Mouse (Mus musculus) hindbrain, embryonic 14.5 days (tissue): Measurements from ENCODE around the gene Urod. TPM values are rescaled to one million over a fixed set of nuclear protein-coding genes. Genes with fewer than 3 reads are reported as not detected.

Experiments
- ATAC-seq: fragments of 200-750 bp; cut with Nextera tagmentation; 2 replicates; pipeline ENCODE4 v1.8.0; 2017; ENCODE audit warnings: moderate number of reproducible peaks, mild to moderate bottlenecking, moderate TSS enrichment, moderate library complexity; ENCODE audit not compliant: low FRiP score
- DNase-seq: peaks from one replicate; pipeline ENCODE4 v3.0.0-alpha.2; 2015; ENCODE audit warnings: low spot score
- H3K27ac ChIP-seq: fragments of 300-500 bp; sonication (generic); 2 replicates; pipeline ENCODE4 v1.5.1; 2014; ENCODE audit warnings: mild to moderate bottlenecking, moderate library complexity
- H3K27me3 ChIP-seq: fragments of 300-500 bp; sonication (generic); 2 replicates; pipeline ENCODE4 v1.6.1; 2014; ENCODE audit warnings: mild to moderate bottlenecking, low read length, mixed read lengths; ENCODE audit not compliant: control insufficient read depth, insufficient read depth
- H3K36me3 ChIP-seq: fragments of 300-500 bp; sonication (generic); replicated peaks from 2 replicates; pipeline ENCODE4 v1.6.1; 2014; ENCODE audit not compliant: control insufficient read depth, insufficient read depth
- H3K4me1 ChIP-seq: fragments of 300-500 bp; sonication (generic); replicated peaks from 2 replicates; pipeline ENCODE4 v1.6.1; 2014; ENCODE audit warnings: antibody characterized with exemption, low read length, mixed read lengths; ENCODE audit not compliant: control insufficient read depth, insufficient read depth
- H3K4me2 ChIP-seq: fragments of 300-500 bp; sonication (generic); replicated peaks from 2 replicates; pipeline ENCODE4 v1.6.1; 2014; ENCODE audit warnings: mild to moderate bottlenecking, moderate library complexity
- H3K4me3 ChIP-seq: fragments of 300-500 bp; sonication (generic); replicated peaks from 2 replicates; pipeline ENCODE4 v1.5.1; 2014; ENCODE audit warnings: mild to moderate bottlenecking, low read length
- H3K9ac ChIP-seq: fragments of 300-500 bp; sonication (generic); 2 replicates; pipeline ENCODE4 v1.6.1; 2014
- H3K9me3 ChIP-seq: fragments of 300-500 bp; sonication (generic); 2 replicates; pipeline ENCODE4 v1.6.1; 2016; ENCODE audit warnings: low read length; ENCODE audit not compliant: control insufficient read depth
- WGBS: fragments of 180-500 bp; shearing (Covaris S2); extraction: QIAGEN DNeasy Blood & Tissue Kit; methylation state at CpG from one replicate; pipeline ENCODE4 v1.1.7; 2014; 5-methylcytosine and 5-hydroxymethylcytosine counted together
- polyA plus RNA-seq: library from polyadenylated mRNA; unstranded; fragments of >200 nt; fragmentation: Nextera tagmentation; extraction: Ambion mirVana; gene quantifications from 2 replicates; pipeline ENCODE4 v1.2.1, GENCODE M21; 2014

Urod gene
- polyA plus RNA-seq, 1 experiment from 2014 or later = 57.3 TPM

- Histone ChIP-seq H3K4me1 (no peaks in the 10 kb centered on the region), H3K9me3 (no peaks in the 10 kb centered on the region), H3K27ac (no peak overlapping the region), H3K4me3 (no peak overlapping the region), H3K36me3 (0 out of 2 replicates have a peak, but pooled peaks cover 3% of the 10 kb centered on the region), H3K4me2 (no peak overlapping the region), H3K9ac (no peak overlapping the region), H3K27me3 (no peaks in the 10 kb centered on the region)
- WGBS = 93% methylated on average over 7 of the region's 7 CpGs
- ATAC-seq (no peak), DNase-seq (no peak)
These were observed 39.3 kb downstream of the Urod start for GRCm38 (mm10) chr4:116954951-116955350.

GRCm38 (mm10) chr4:116951642-116952041 lies 42.6 kb downstream of the Urod start:
- ATAC-seq (no peak), DNase-seq (no peak)
- Histone ChIP-seq H3K4me2 (no peak overlapping the region), H3K27ac (no peak overlapping the region), H3K9me3 (no peaks in the 10 kb centered on the region), H3K4me1 (no peaks in the 10 kb centered on the region), H3K4me3 (no peak overlapping the region), H3K36me3 (no peaks in the 10 kb centered on the region), H3K27me3 (no peaks in the 10 kb centered on the region), H3K9ac (no peak overlapping the region)
- WGBS = 67% methylated on average over 1 of the region's 1 CpGs

DNA sequence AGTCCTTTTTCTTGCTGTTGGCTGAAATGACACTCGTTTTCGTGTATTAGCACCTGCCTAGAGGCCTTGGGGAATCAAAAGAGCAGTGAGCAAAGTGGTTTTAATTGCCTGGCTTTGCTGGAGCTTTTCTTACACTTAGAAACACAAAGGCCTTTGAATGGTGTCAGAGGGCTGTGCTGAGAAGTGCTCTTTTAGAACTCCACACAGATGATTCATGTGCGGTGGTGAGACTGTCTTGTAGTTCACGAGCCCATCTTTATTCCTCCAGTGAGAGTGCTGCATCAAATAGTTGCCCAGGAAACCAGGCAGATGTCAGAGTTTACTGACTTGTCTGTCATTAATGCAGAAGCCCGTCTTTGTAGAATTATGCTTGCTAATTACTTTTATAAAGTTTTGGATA lies 50.2 kb downstream of the Urod start:
- Histone ChIP-seq H3K36me3 (no peaks in the 10 kb centered on the region), H3K4me1 (peaks cover 9% of the 10 kb centered on the region; the same call in 1 of the 2 replicates), H3K27me3 (no peaks in the 10 kb centered on the region), H3K9me3 (no peaks in the 10 kb centered on the region), H3K4me3 (no peak overlapping the region), H3K4me2 (no peak overlapping the region), H3K9ac (no peak overlapping the region), H3K27ac (no peak overlapping the region)
- DNase-seq (no peak), ATAC-seq (no peak)
- 19% methylated on average over 5 of the region's 5 CpGs for WGBS

DNA sequence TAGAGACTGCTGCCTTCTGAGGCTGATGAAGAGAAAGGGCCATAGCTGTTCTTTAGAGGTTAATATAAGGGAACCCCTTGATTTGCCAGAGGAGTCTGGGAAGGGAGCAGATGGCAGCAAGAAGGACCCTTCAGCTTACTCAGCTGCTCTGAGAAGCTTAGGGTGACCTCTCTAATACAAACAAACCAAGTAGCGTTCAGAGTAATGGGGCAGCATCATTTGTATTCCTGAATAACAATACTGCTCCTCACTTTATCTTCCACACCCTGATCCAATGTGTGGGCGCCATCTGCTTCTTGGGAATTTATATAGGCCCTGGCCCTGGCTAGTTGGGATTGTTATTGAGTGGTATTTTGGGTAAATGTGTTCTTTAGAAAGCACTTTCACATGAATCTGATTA lies 51.5 kb downstream of the Urod start:
- no peak overlapping the region for H3K27ac ChIP-seq
- H3K9ac ChIP-seq = no peak overlapping the region
- no peak for DNase-seq
- 34% methylated on average over 2 of the region's 2 CpGs for WGBS
- no peak for ATAC-seq
- no peak overlapping the region for H3K4me2 ChIP-seq
- H3K4me3 ChIP-seq = no peak overlapping the region
- no peaks in the 10 kb centered on the region for H3K9me3 ChIP-seq
- H3K4me1 ChIP-seq = peaks cover 9% of the 10 kb centered on the region; the same call in 1 of the 2 replicates
- no peaks in the 10 kb centered on the region for H3K27me3 ChIP-seq
- no peaks in the 10 kb centered on the region for H3K36me3 ChIP-seq

Other genes starting within 250 kb of the Urod start
- gene Toe1, start 186.8 kb downstream of the Urod start, polyA plus RNA-seq = 25.3 and 27.1 TPM in 2 replicates
- gene Mutyh, start 186.7 kb downstream of the Urod start, polyA plus RNA-seq = 5.5 and 6.4 TPM in 2 replicates
- gene Hpdl, start 172.7 kb downstream of the Urod start, polyA plus RNA-seq = 1.8 and 1.9 TPM in 2 replicates
- gene Zswim5, start 117.0 kb downstream of the Urod start, polyA plus RNA-seq = 5.9 and 6.0 TPM in 2 replicates
- 21.9 and 22.1 TPM in 2 replicates for gene Hectd3, start 904 bp upstream of the Urod start, polyA plus RNA-seq
- 48.6 and 49.4 TPM in 2 replicates for gene Eif2b3, start 25.0 kb upstream of the Urod start, polyA plus RNA-seq
- 5.6 and 7.7 TPM in 2 replicates for gene Ptch2, start 101.7 kb upstream of the Urod start, polyA plus RNA-seq
- gene Btbd19, start 131.3 kb upstream of the Urod start, polyA plus RNA-seq = 3.1 and 3.2 TPM in 2 replicates
- 0.82 and 1.6 TPM in 2 replicates for gene Tctex1d4, start 132.4 kb upstream of the Urod start, polyA plus RNA-seq
- gene Plk3, start 139.6 kb upstream of the Urod start, polyA plus RNA-seq = 17.4 and 21.7 TPM in 2 replicates
- 549 and 672 TPM in 2 replicates for gene Rps8, start 161.8 kb upstream of the Urod start, polyA plus RNA-seq
- gene Kif2c, start 188.2 kb upstream of the Urod start, polyA plus RNA-seq = 8.6 and 10.3 TPM in 2 replicates